In genomic region chr9:107650708-107651481, GRCm38 (mm10) we compare ENCODE assay signal across 11 mouse cellular contexts. TPM values are rescaled to one million over a fixed set of nuclear protein-coding genes. Genes with fewer than 3 reads are reported as not detected.
A peak's percentile ranks its signal among the peaks of the same experiment; 100 is the strongest.
DNase-seq lines count a peak whose midpoint lies in the region; ATAC-seq and TF ChIP-seq lines count a peak whose summit lies in the region.
"Had no signal": no experiment of that assay in that cellular context is flagged by ENCODE, and none has a peak within 500 bp of the region (broad histone marks: within the 10 kb centered on the region; RNA-seq: fewer than 3 reads in every experiment).

No protein-coding gene starts in this region.

- peak; percentile 88 for DNase-seq in heart, adult 11 months
- no peak for DNase-seq in heart, adult 18-20 months
- DNase-seq in stomach, postnatal 0 days (ENCODE audit: low spot score) = no peak
- DNase-seq in B cell, adult 2 months = no peak
- DNase-seq in right cerebral cortex, adult 18-20 months = no peak
- no peak for DNase-seq in adrenal gland, postnatal 36 days
- DNase-seq: heart, postnatal 14 days had no signal

- peaks cover 7% of the 10 kb centered on the region; the same call in 1 of the 2 replicates for H3K4me1 ChIP-seq in stomach, embryonic 14.5 days (ENCODE audit: control insufficient read depth, insufficient read depth, low read length)
- no peaks in the 10 kb centered on the region for H3K4me1 ChIP-seq in stomach, postnatal 0 days (replicated peaks; ENCODE audit: control insufficient read depth, insufficient read depth)
- peaks cover 24% of the 10 kb centered on the region for H3K4me1 ChIP-seq in limb, embryonic 13.5 days

- H3K27ac ChIP-seq in stomach, embryonic 14.5 days (ENCODE audit: low read length) = no peak overlapping the region
- H3K27ac ChIP-seq in stomach, postnatal 0 days (replicated peaks) = no peak overlapping the region
- peak overlapping the region; percentile 74; the same call in 1 of the 2 replicates for H3K27ac ChIP-seq in limb, embryonic 13.5 days

- H3K9ac ChIP-seq in stomach, embryonic 14.5 days (replicated peaks; ENCODE audit: low read depth, low read length) = 0 out of 2 replicates have a peak overlapping the region, but pooled peaks have one; percentile 18
- no peak overlapping the region for H3K9ac ChIP-seq in stomach, postnatal 0 days (ENCODE audit: low read length)
- H3K9ac ChIP-seq in limb, embryonic 13.5 days = peak overlapping the region; percentile 43

- H3K4me3 ChIP-seq in stomach, embryonic 14.5 days (ENCODE audit: low read depth, low read length) = no peak overlapping the region
- H3K4me3 ChIP-seq in stomach, postnatal 0 days (ENCODE audit: low read depth, low read length) = no peak overlapping the region
- H3K4me3 ChIP-seq in limb, embryonic 13.5 days = no peak overlapping the region
- H3K4me3 ChIP-seq: erythroblast, embryonic 14.5 days had no signal

- TF ChIP-seq CTCF in stomach, postnatal 0 days (IDR thresholded peaks at IDR 0.05; ENCODE audit: low read depth) = no peak

- ATAC-seq in stomach, embryonic 14.5 days (ENCODE audit: insufficient number of reproducible peaks, insufficient read depth, low FRiP score, low read depth) = peak; percentile 26; the same call in 1 of the 2 replicates
- ATAC-seq in stomach, postnatal 0 days (ENCODE audit: low FRiP score, low TSS enrichment) = no peak
- peak; percentile 76 for ATAC-seq in limb, embryonic 13.5 days (ENCODE audit: low FRiP score, low read depth)

- no peaks in the 10 kb centered on the region for H3K36me3 ChIP-seq in stomach, embryonic 14.5 days (ENCODE audit: control insufficient read depth, insufficient read depth, low read length)
- H3K36me3 ChIP-seq in stomach, postnatal 0 days (ENCODE audit: control insufficient read depth, insufficient read depth, low read length) = no peaks in the 10 kb centered on the region
- H3K36me3 ChIP-seq in limb, embryonic 13.5 days = no peaks in the 10 kb centered on the region

- H3K9me3 ChIP-seq in stomach, embryonic 14.5 days (ENCODE audit: control insufficient read depth, low read depth, low read length) = no peaks in the 10 kb centered on the region
- H3K9me3 ChIP-seq in stomach, postnatal 0 days (ENCODE audit: control insufficient read depth, low read length) = no peaks in the 10 kb centered on the region
- H3K9me3 ChIP-seq in limb, embryonic 13.5 days = no peaks in the 10 kb centered on the region

- TF ChIP-seq EP300 in stomach, postnatal 0 days (optimal IDR thresholded peaks at IDR 0.05) = no peak

- no peaks in the 10 kb centered on the region for H3K27me3 ChIP-seq in stomach, embryonic 14.5 days (ENCODE audit: control insufficient read depth, insufficient read depth, low read length)
- H3K27me3 ChIP-seq in stomach, postnatal 0 days (ENCODE audit: control insufficient read depth, insufficient read depth, low read length) = no peaks in the 10 kb centered on the region
- H3K27me3 ChIP-seq in limb, embryonic 13.5 days = no peaks in the 10 kb centered on the region

- WGBS in stomach, embryonic 14.5 days = 31% methylated on average over 12 of the region's 12 CpGs
- WGBS in stomach, postnatal 0 days = 30% methylated on average over 12 of the region's 12 CpGs
- WGBS in limb, embryonic 13.5 days = 21% methylated on average over 12 of the region's 12 CpGs

- H3K4me2 ChIP-seq in stomach, embryonic 14.5 days (replicated peaks; ENCODE audit: low read depth, low read length) = no peak overlapping the region
- H3K4me2 ChIP-seq in stomach, postnatal 0 days (replicated peaks; ENCODE audit: low read depth) = no peak overlapping the region
- H3K4me2 ChIP-seq in limb, embryonic 13.5 days (replicated peaks) = peak overlapping the region; percentile 34; the same call in 1 of the 2 replicates

RNA-seq across cellular contexts. Expression of gene Gnai2, which starts 15.7 kb away (rescaled TPM):
- total RNA-seq in heart, adult 18-20 months (2021) = 100 to 1,000 TPM; 241 to 253 TPM
- polyA plus RNA-seq in stomach, embryonic 14.5 days (2014; fragmentation: Nextera tagmentation; extraction: Ambion mirVana) = 359 TPM in 2 replicates
- 189 and 195 TPM in 2 replicates for polyA plus RNA-seq in stomach, postnatal 0 days (2015; fragmentation: Nextera tagmentation; extraction: Ambion mirVana)
- polyA plus RNA-seq in limb, embryonic 13.5 days (2015; fragmentation: Nextera tagmentation; extraction: Ambion mirVana) = 383 and 392 TPM in 2 replicates
- total RNA-seq in adrenal gland, postnatal 36 days (2021) = 100 to 1,000 TPM; 221 to 245 TPM

RNA-seq across cellular contexts. Expression of gene Slc38a3, which starts 18.4 kb away (rescaled TPM):
- 10 to 100 TPM; 48.3 to 61.0 TPM for total RNA-seq in heart, adult 18-20 months (2021)
- 3.7 and 7.1 TPM in 2 replicates for polyA plus RNA-seq in stomach, embryonic 14.5 days (2014; fragmentation: Nextera tagmentation; extraction: Ambion mirVana)
- polyA plus RNA-seq in stomach, postnatal 0 days (2015; fragmentation: Nextera tagmentation; extraction: Ambion mirVana) = 0.95 and 1.1 TPM in 2 replicates
- 4.3 and 5.3 TPM in 2 replicates for polyA plus RNA-seq in limb, embryonic 13.5 days (2015; fragmentation: Nextera tagmentation; extraction: Ambion mirVana)
- 1 to 10 TPM in 1 of 2 experiments, under 1 TPM in 1; 0.30 to 1.0 TPM for total RNA-seq in adrenal gland, postnatal 36 days (2021)
- total RNA-seq: megakaryocyte-erythroid progenitor cell, adult 5-6 weeks had no signal

RNA-seq across cellular contexts. Expression of gene Gnat1, which starts 28.6 kb away (rescaled TPM):
- total RNA-seq in heart, adult 18-20 months (2021) = not detected
- 1.8 and 2.4 TPM in 2 replicates for polyA plus RNA-seq in stomach, embryonic 14.5 days (2014; fragmentation: Nextera tagmentation; extraction: Ambion mirVana)
- 2.1 and 2.9 TPM in 2 replicates for polyA plus RNA-seq in stomach, postnatal 0 days (2015; fragmentation: Nextera tagmentation; extraction: Ambion mirVana)
- 0.74 and 1.0 TPM in 2 replicates for polyA plus RNA-seq in limb, embryonic 13.5 days (2015; fragmentation: Nextera tagmentation; extraction: Ambion mirVana)
- total RNA-seq in adrenal gland, postnatal 36 days (2021) = not detected
- total RNA-seq: heart, postnatal 14 days; megakaryocyte-erythroid progenitor cell, adult 5-6 weeks had no signal
- polyA plus RNA-seq: erythroblast, embryonic 14.5 days had no signal

RNA-seq across cellular contexts. Expression of gene Sema3b, which starts 41.9 kb away (rescaled TPM):
- 10 to 100 TPM; 20.4 to 22.9 TPM for total RNA-seq in heart, adult 18-20 months (2021)
- 6.1 and 7.9 TPM in 2 replicates for polyA plus RNA-seq in stomach, embryonic 14.5 days (2014; fragmentation: Nextera tagmentation; extraction: Ambion mirVana)
- polyA plus RNA-seq in stomach, postnatal 0 days (2015; fragmentation: Nextera tagmentation; extraction: Ambion mirVana) = 16.3 and 19.1 TPM in 2 replicates
- 8.0 and 8.6 TPM in 2 replicates for polyA plus RNA-seq in limb, embryonic 13.5 days (2015; fragmentation: Nextera tagmentation; extraction: Ambion mirVana)
- total RNA-seq in adrenal gland, postnatal 36 days (2021) = 1 to 10 TPM; 4.6 to 8.4 TPM
- polyA plus RNA-seq: erythroblast, embryonic 14.5 days had no signal

RNA-seq across cellular contexts. Expression of gene Sema3f, which starts 59.4 kb away (rescaled TPM):
- total RNA-seq in heart, adult 18-20 months (2021) = 10 to 100 TPM; 14.7 to 16.5 TPM
- polyA plus RNA-seq in stomach, embryonic 14.5 days (2014; fragmentation: Nextera tagmentation; extraction: Ambion mirVana) = 30.2 and 33.2 TPM in 2 replicates
- polyA plus RNA-seq in stomach, postnatal 0 days (2015; fragmentation: Nextera tagmentation; extraction: Ambion mirVana) = 11.7 and 15.1 TPM in 2 replicates
- polyA plus RNA-seq in limb, embryonic 13.5 days (2015; fragmentation: Nextera tagmentation; extraction: Ambion mirVana) = 31.8 and 32.1 TPM in 2 replicates
- 10 to 100 TPM; 22.6 to 41.3 TPM for total RNA-seq in adrenal gland, postnatal 36 days (2021)
- polyA plus RNA-seq: erythroblast, embryonic 14.5 days had no signal
